In genomic region chr11:70218741-70219470, GRCm38 (mm10) we compare ENCODE assay signal across 8 mouse cellular contexts. TPM values are rescaled to one million over a fixed set of nuclear protein-coding genes. Genes with fewer than 3 reads are reported as not detected.
DNase-seq lines count a peak whose midpoint lies in the region; ATAC-seq and TF ChIP-seq lines count a peak whose summit lies in the region.
"Had no signal": no experiment of that assay in that cellular context is flagged by ENCODE, and none has a peak within 500 bp of the region (broad histone marks: within the 10 kb centered on the region; RNA-seq: fewer than 3 reads in every experiment).

No protein-coding gene starts in this region.

- peak overlapping the region; percentile 81 for H3K9ac ChIP-seq in forebrain, embryonic 13.5 days
- H3K9ac ChIP-seq in kidney, embryonic 14.5 days (ENCODE audit: low read depth, low read length): no peak overlapping the region
- peak overlapping the region; percentile 24; the same call in 1 of the 2 replicates for H3K9ac ChIP-seq in midbrain, postnatal 0 days (replicated peaks; ENCODE audit: low read length, poor library complexity, severe bottlenecking)

- 87% methylated on average over 15 of the region's 15 CpGs for WGBS in forebrain, embryonic 13.5 days
- 91% methylated on average over 15 of the region's 15 CpGs for WGBS in kidney, embryonic 14.5 days
- WGBS in midbrain, postnatal 0 days: 91% methylated on average over 15 of the region's 15 CpGs

- ATAC-seq in forebrain, embryonic 13.5 days: no peak
- ATAC-seq in kidney, embryonic 14.5 days (ENCODE audit: low FRiP score, low TSS enrichment): no peak
- no peak for ATAC-seq in midbrain, postnatal 0 days (ENCODE audit: low FRiP score)

- DNase-seq in layer of hippocampus, adult 2 months (ENCODE audit: low spot score in 2 of 2): no peak
- DNase-seq in layer of hippocampus, adult 9-11 months: no peak
- no peak for DNase-seq in midbrain, postnatal 0 days (ENCODE audit: low spot score)
- DNase-seq in embryo, embryonic 10.5 days (ENCODE audit: low spot score): no peak
- no peak for DNase-seq in layer of hippocampus, adult 11-12 months (ENCODE audit: low spot score)
- DNase-seq: gastrocnemius, postnatal 14 days had no signal

- H3K27me3 ChIP-seq in forebrain, embryonic 13.5 days: peaks cover 36% of the 10 kb centered on the region
- H3K27me3 ChIP-seq in kidney, embryonic 14.5 days (ENCODE audit: control insufficient read depth, insufficient read depth, low read length): peaks cover 31% of the 10 kb centered on the region
- H3K27me3 ChIP-seq in midbrain, postnatal 0 days (ENCODE audit: insufficient read depth, low read length): peaks cover 10% of the 10 kb centered on the region; the same call in 1 of the 2 replicates

- peak overlapping the region; percentile 92 for H3K4me2 ChIP-seq in forebrain, embryonic 13.5 days
- H3K4me2 ChIP-seq in kidney, embryonic 14.5 days (replicated peaks; ENCODE audit: low read depth, low read length): 0 out of 2 replicates have a peak overlapping the region, but pooled peaks have one; percentile 90
- H3K4me2 ChIP-seq in midbrain, postnatal 0 days (ENCODE audit: low read depth, low read length, poor library complexity, severe bottlenecking): peak overlapping the region; percentile 90

- H3K4me3 ChIP-seq in layer of hippocampus, adult 2 months: peak overlapping the region; percentile 73; the same call in 1 of the 2 replicates
- peak overlapping the region; percentile 4; the same call in 1 of the 2 replicates for H3K4me3 ChIP-seq in forebrain, embryonic 13.5 days
- H3K4me3 ChIP-seq in kidney, embryonic 14.5 days (ENCODE audit: low read length): no peak overlapping the region
- H3K4me3 ChIP-seq in midbrain, postnatal 0 days (ENCODE audit: low read depth, low read length): peak overlapping the region; percentile 2; the same call in 1 of the 2 replicates

- peaks cover 48% of the 10 kb centered on the region for H3K4me1 ChIP-seq in forebrain, embryonic 13.5 days
- H3K4me1 ChIP-seq in kidney, embryonic 14.5 days (ENCODE audit: control insufficient read depth, insufficient read depth, low read length): peaks cover 18% of the 10 kb centered on the region; the same call in 1 of the 2 replicates
- peaks cover 20% of the 10 kb centered on the region for H3K4me1 ChIP-seq in midbrain, postnatal 0 days (ENCODE audit: insufficient read depth, low read length)

- peak overlapping the region; percentile 18; the same call in 1 of the 2 replicates for H3K27ac ChIP-seq in layer of hippocampus, adult 2 months
- H3K27ac ChIP-seq in forebrain, embryonic 13.5 days: no peak overlapping the region
- H3K27ac ChIP-seq in kidney, embryonic 14.5 days (ENCODE audit: low read depth, low read length): no peak overlapping the region; the same call in 1 of the 2 replicates
- H3K27ac ChIP-seq in midbrain, postnatal 0 days (ENCODE audit: low read depth, low read length): no peak overlapping the region

- H3K36me3 ChIP-seq in forebrain, embryonic 13.5 days (ENCODE audit: poor library complexity, severe bottlenecking): peaks cover 14% of the 10 kb centered on the region
- H3K36me3 ChIP-seq in kidney, embryonic 14.5 days (ENCODE audit: control insufficient read depth, insufficient read depth, low read length): no peaks in the 10 kb centered on the region
- 0 out of 2 replicates have a peak, but pooled peaks cover 8% of the 10 kb centered on the region for H3K36me3 ChIP-seq in midbrain, postnatal 0 days (ENCODE audit: insufficient read depth, low read length)

- TF ChIP-seq CTCF in layer of hippocampus, adult 2 months (conservative IDR thresholded peaks at IDR 0.05): no peak
- TF ChIP-seq CTCF in midbrain, postnatal 0 days (IDR thresholded peaks at IDR 0.05): no peak

- no peaks in the 10 kb centered on the region for H3K9me3 ChIP-seq in forebrain, embryonic 13.5 days (replicated peaks)
- no peaks in the 10 kb centered on the region for H3K9me3 ChIP-seq in kidney, embryonic 14.5 days (ENCODE audit: control insufficient read depth, low read length)
- no peaks in the 10 kb centered on the region for H3K9me3 ChIP-seq in midbrain, postnatal 0 days (ENCODE audit: low read length)

RNA-seq across cellular contexts. Expression of gene Slc16a13, which starts 2.0 kb away (rescaled TPM):
- total RNA-seq in layer of hippocampus, adult 2 months (2021): 10 to 100 TPM in 1 of 2 experiments, 1 to 10 TPM in 1; 7.9 to 11.0 TPM
- 13.4 and 14.8 TPM in 2 replicates for polyA plus RNA-seq in forebrain, embryonic 13.5 days (2015; fragmentation: Nextera tagmentation; extraction: Ambion mirVana)
- polyA plus RNA-seq in kidney, embryonic 14.5 days (2014; fragmentation: Nextera tagmentation; extraction: Ambion mirVana): 8.4 and 14.2 TPM in 2 replicates
- 9.9 and 26.1 TPM in 2 replicates for total RNA-seq in midbrain, postnatal 0 days (2014; rRNA removed)
- 9.9 and 10.1 TPM in 2 replicates for polyA plus RNA-seq in midbrain, postnatal 0 days (2015; fragmentation: Nextera tagmentation; extraction: Ambion mirVana)

RNA-seq across cellular contexts. Expression of gene Slc16a11, which starts 6.4 kb away (rescaled TPM):
- 10 to 100 TPM; 35.2 to 47.0 TPM for total RNA-seq in layer of hippocampus, adult 2 months (2021)
- 1.8 and 2.2 TPM in 2 replicates for polyA plus RNA-seq in forebrain, embryonic 13.5 days (2015; fragmentation: Nextera tagmentation; extraction: Ambion mirVana)
- polyA plus RNA-seq in kidney, embryonic 14.5 days (2014; fragmentation: Nextera tagmentation; extraction: Ambion mirVana): 3.0 and 3.5 TPM in 2 replicates
- total RNA-seq in midbrain, postnatal 0 days (2014; rRNA removed): 22.2 and 28.2 TPM in 2 replicates
- polyA plus RNA-seq in midbrain, postnatal 0 days (2015; fragmentation: Nextera tagmentation; extraction: Ambion mirVana): 15.2 and 18.0 TPM in 2 replicates

RNA-seq across cellular contexts. Expression of gene Bcl6b, which starts 10.7 kb away (rescaled TPM):
- 1 to 10 TPM in 1 of 2 experiments, under 1 TPM in 1; 0.83 to 1.4 TPM for total RNA-seq in layer of hippocampus, adult 2 months (2021)
- 4.3 and 4.7 TPM in 2 replicates for polyA plus RNA-seq in forebrain, embryonic 13.5 days (2015; fragmentation: Nextera tagmentation; extraction: Ambion mirVana)
- polyA plus RNA-seq in kidney, embryonic 14.5 days (2014; fragmentation: Nextera tagmentation; extraction: Ambion mirVana): 19.2 and 20.0 TPM in 2 replicates
- total RNA-seq in midbrain, postnatal 0 days (2014; rRNA removed): 3.8 and 6.8 TPM in 2 replicates
- 2.4 and 2.7 TPM in 2 replicates for polyA plus RNA-seq in midbrain, postnatal 0 days (2015; fragmentation: Nextera tagmentation; extraction: Ambion mirVana)

RNA-seq across cellular contexts. Expression of gene 0610010K14Rik, which starts 18.8 kb away (rescaled TPM):
- total RNA-seq in layer of hippocampus, adult 2 months (2021): 10 to 100 TPM; 43.8 to 48.7 TPM
- polyA plus RNA-seq in forebrain, embryonic 13.5 days (2015; fragmentation: Nextera tagmentation; extraction: Ambion mirVana): 226 and 229 TPM in 2 replicates
- 180 and 243 TPM in 2 replicates for polyA plus RNA-seq in kidney, embryonic 14.5 days (2014; fragmentation: Nextera tagmentation; extraction: Ambion mirVana)
- 43.0 and 76.9 TPM in 2 replicates for total RNA-seq in midbrain, postnatal 0 days (2014; rRNA removed)
- polyA plus RNA-seq in midbrain, postnatal 0 days (2015; fragmentation: Nextera tagmentation; extraction: Ambion mirVana): 138 and 154 TPM in 2 replicates

RNA-seq across cellular contexts. Expression of gene Gm21988, which starts 20.7 kb away (rescaled TPM):
- 1 to 10 TPM; 3.9 to 4.3 TPM for total RNA-seq in layer of hippocampus, adult 2 months (2021)
- 10.7 and 12.1 TPM in 2 replicates for polyA plus RNA-seq in forebrain, embryonic 13.5 days (2015; fragmentation: Nextera tagmentation; extraction: Ambion mirVana)
- polyA plus RNA-seq in kidney, embryonic 14.5 days (2014; fragmentation: Nextera tagmentation; extraction: Ambion mirVana): 7.8 and 10.5 TPM in 2 replicates
- 3.4 and 5.5 TPM in 2 replicates for total RNA-seq in midbrain, postnatal 0 days (2014; rRNA removed)
- polyA plus RNA-seq in midbrain, postnatal 0 days (2015; fragmentation: Nextera tagmentation; extraction: Ambion mirVana): 18.6 and 20.1 TPM in 2 replicates
